Mouse (Mus musculus) ES-E14 (cell line): ENCODE measurements at regions not wholly inside any gene's neighbourhood (a gene's known extent, or its start where the extent isn't known, plus 50 kb on each side); places are given as distances from the start of the nearest gene placed in this dataset.

Experiments
- DNase-seq: peaks from one replicate; pipeline ENCODE4 v3.0.0-alpha.2; 2013; ENCODE audit warnings: low read depth, low spot score
- H3K27ac ChIP-seq: 2 replicates; pipeline ENCODE4 v1.5.1; 2012; ENCODE audit warnings: low read depth, mild to moderate bottlenecking, low read length, moderate library complexity, mixed read lengths; ENCODE audit not compliant: poor library complexity, insufficient read depth, severe bottlenecking
- H3K36me3 ChIP-seq: 2 replicates; pipeline ENCODE4 v1.6.1; 2012; ENCODE audit warnings: mild to moderate bottlenecking, low read length, moderate library complexity, mixed read lengths; ENCODE audit not compliant: control insufficient read depth, poor library complexity, insufficient read depth, severe bottlenecking
- H3K4me1 ChIP-seq, 2 experiments: fragments of 150-350 bp in 1 of 2; sonication (generic) in 1 of 2; 2 replicates each; pipeline ENCODE4 v1.6.1; 2012; ENCODE audit warnings: low read length in 2 of 2, mild to moderate bottlenecking in 1 of 2, mixed read lengths in 1 of 2; ENCODE audit not compliant: control insufficient read depth in 2 of 2, insufficient read depth in 2 of 2, poor library complexity in 1 of 2
- H3K4me3 ChIP-seq, 2 experiments: fragments of 150-350 bp in 1 of 2; sonication (generic) in 1 of 2; 2 replicates each; pipeline ENCODE4 v1.5.1; 2012; ENCODE audit warnings: low read length in 2 of 2, low read depth in 1 of 2, mild to moderate bottlenecking in 1 of 2, mixed read lengths in 1 of 2; ENCODE audit not compliant: insufficient read depth in 1 of 2, poor library complexity in 1 of 2, severe bottlenecking in 1 of 2
- H3K9ac ChIP-seq: 2 replicates; pipeline ENCODE4 v1.6.1; 2012; ENCODE audit warnings: low read depth, mild to moderate bottlenecking, low read length, mixed read lengths; ENCODE audit not compliant: poor library complexity, insufficient read depth, severe bottlenecking
- H3K9me3 ChIP-seq: fragments of 150-350 bp; sonication (generic); 2 replicates; pipeline ENCODE4 v1.6.1; 2012; ENCODE audit warnings: low read depth, mild to moderate bottlenecking, low read length; ENCODE audit not compliant: control insufficient read depth, insufficient read depth
- CHD2 ChIP-seq: IDR thresholded peaks from 2 replicates; pipeline ENCODE4 v1.6.1; 2014; ENCODE audit warnings: mild to moderate bottlenecking, low read depth, low read length, inconsistent platforms
- HCFC1 ChIP-seq: IDR thresholded peaks from 2 replicates; pipeline ENCODE4 v1.6.1; 2012; ENCODE audit warnings: low read length, inconsistent platforms, borderline replicate concordance; ENCODE audit not compliant: insufficient read depth
- MAFK ChIP-seq: IDR thresholded peaks from 2 replicates; pipeline ENCODE4 v1.6.1; 2014; ENCODE audit warnings: mild to moderate bottlenecking, low read depth, low read length, inconsistent platforms; ENCODE audit not compliant: insufficient read depth
- ZC3H11A ChIP-seq: IDR thresholded peaks from 2 replicates; pipeline ENCODE4 v1.6.1; 2012; ENCODE audit warnings: low read depth, mild to moderate bottlenecking, inconsistent platforms, low read length, borderline replicate concordance
- ZNF384 ChIP-seq: IDR thresholded peaks from 2 replicates; pipeline ENCODE4 v1.6.1; 2012; ENCODE audit warnings: low read depth, low read length, inconsistent platforms
- in situ Hi-C, 2 experiments: fragments of 600-800 bp; cut with MboI; formaldehyde crosslinking; loops; one replicate each; pipeline ENCODE4 v1.15.1; 2025; ENCODE audit warnings: low sequenced_read_pairs in 2 of 2, inconsistent platforms in 1 of 2; ENCODE audit not compliant: unreplicated experiment in 2 of 2

- Histone ChIP-seq H3K36me3 (no peaks in the 10 kb centered on the region), H3K9me3 (no peaks in the 10 kb centered on the region), H3K9ac (no peak overlapping the region), H3K4me3 (no peak overlapping the region), H3K27ac (no peak overlapping the region), H3K4me1 (0 out of 4 replicates have a peak, but pooled peaks cover 0 to 1% of the 10 kb centered on the region in 2 experiments)
- TF ChIP-seq MAFK: no peak
- TF ChIP-seq ZC3H11A: peak; percentile 37; the same call in 1 of the 2 replicates
- peak; percentile 40 for DNase-seq
- in situ Hi-C loops: no loop called here
Measured at GRCm38 (mm10) chr13:53665592-53665991, 192.7 kb upstream of the Msx2 start.

- no peak overlapping the region for H3K4me3 ChIP-seq
- TF ChIP-seq CHD2 (no peak), HCFC1 (no peak), ZC3H11A (no peak), ZNF384 (no peak), MAFK (no peak)
- H3K9ac ChIP-seq: no peak overlapping the region
- no peak for DNase-seq
- no peaks in the 10 kb centered on the region for H3K4me1 ChIP-seq
- no peaks in the 10 kb centered on the region for H3K36me3 ChIP-seq
- no peak overlapping the region for H3K27ac ChIP-seq
- in situ Hi-C loops: no loop called here
- H3K9me3 ChIP-seq: no peaks in the 10 kb centered on the region
Measured at GRCm38 (mm10) chr13:53664631-53665230, 191.9 kb upstream of the Msx2 start.

GRCm38 (mm10) chr13:53652826-53653225 lies 180.0 kb upstream of the Msx2 start:
- H3K9ac ChIP-seq: no peak overlapping the region
- no peaks in the 10 kb centered on the region for H3K9me3 ChIP-seq
- TF ChIP-seq ZNF384 (no peak), CHD2 (no peak), MAFK (no peak), ZC3H11A (no peak), HCFC1 (no peak)
- in situ Hi-C loops: no loop called here
- no peak overlapping the region for H3K27ac ChIP-seq
- no peak for DNase-seq
- H3K4me3 ChIP-seq: no peak overlapping the region
- no peaks in the 10 kb centered on the region for H3K36me3 ChIP-seq
- no peaks in the 10 kb centered on the region for H3K4me1 ChIP-seq

- no peak for DNase-seq
- in situ Hi-C loops: no loop called here
- Histone ChIP-seq H3K36me3 (no peaks in the 10 kb centered on the region), H3K4me3 (no peak overlapping the region), H3K4me1 (no peaks in the 10 kb centered on the region), H3K9me3 (no peaks in the 10 kb centered on the region), H3K27ac (no peak overlapping the region), H3K9ac (no peak overlapping the region)
- TF ChIP-seq MAFK (no peak), ZNF384 (no peak), HCFC1 (no peak), ZC3H11A (no peak), CHD2 (no peak)
Measured at GRCm38 (mm10) chr13:53648353-53648752, 175.5 kb upstream of the Msx2 start.

GRCm38 (mm10) chr13:53642557-53642956 lies 169.7 kb upstream of the Msx2 start:
- Histone ChIP-seq H3K4me1 (no peaks in the 10 kb centered on the region), H3K9ac (no peak overlapping the region), H3K36me3 (no peaks in the 10 kb centered on the region), H3K9me3 (no peaks in the 10 kb centered on the region), H3K4me3 (no peak overlapping the region), H3K27ac (no peak overlapping the region)
- no peak for TF ChIP-seq MAFK
- no peak for TF ChIP-seq ZC3H11A
- TF ChIP-seq CHD2: no peak
- no peak for TF ChIP-seq HCFC1
- TF ChIP-seq ZNF384: no peak
- no peak for DNase-seq
- in situ Hi-C loops: no loop called here
